23 mouse cellular contexts compared by ENCODE assay signal in genomic region chr10:76096580-76096979, GRCm38 (mm10). TPM values are rescaled to one million over a fixed set of nuclear protein-coding genes. Genes with fewer than 3 reads are reported as not detected.
"Had no signal": no experiment of that assay in that cellular context is flagged by ENCODE, and none has a peak within 500 bp of the region (broad histone marks: within the 10 kb centered on the region; RNA-seq: fewer than 3 reads in every experiment).

No protein-coding gene starts in this region.

- H3K9me3 ChIP-seq: kidney, embryonic 15.5 days; limb, embryonic 13.5 days; midbrain, embryonic 10.5 days had no signal

- H3K27me3 ChIP-seq: kidney, embryonic 15.5 days; limb, embryonic 13.5 days had no signal

- DNase-seq: kidney, adult 2 months; kidney, postnatal 14 days; left cerebral cortex, postnatal 4 days; lung, adult 18-20 months; midbrain, embryonic 14.5 days; spleen, adult 18-20 months; thymus, adult 18-20 months; thymus, postnatal 14 days had no signal

- H3K4me2 ChIP-seq: kidney, embryonic 15.5 days; limb, embryonic 13.5 days had no signal

- H3K9ac ChIP-seq: kidney, embryonic 15.5 days; limb, embryonic 13.5 days; liver, embryonic 14.5 days had no signal

- H3K27ac ChIP-seq: kidney, embryonic 15.5 days; limb, embryonic 13.5 days; liver, embryonic 14.5 days; midbrain, embryonic 10.5 days had no signal

- H3K4me1 ChIP-seq: kidney, embryonic 15.5 days; limb, embryonic 13.5 days; midbrain, embryonic 10.5 days had no signal

- H3K36me3 ChIP-seq: kidney, embryonic 15.5 days; limb, embryonic 13.5 days; midbrain, embryonic 10.5 days had no signal

- H3K4me3 ChIP-seq: kidney, embryonic 15.5 days; limb, embryonic 13.5 days; midbrain, embryonic 10.5 days; myocyte had no signal

RNA-seq across cellular contexts. Expression of gene Slc5a4b, which starts 14.2 kb away (rescaled TPM):
- total RNA-seq: layer of hippocampus, adult 8-10 months; left cerebral cortex, adult 18-20 months; left cerebral cortex, postnatal 10 days; left cerebral cortex, postnatal 4 days; megakaryocyte progenitor cell, adult 5-6 weeks; neutrophil, adult 5-6 weeks had no signal
- polyA plus RNA-seq: limb, embryonic 13.5 days; lung, embryonic 16.5 days; midbrain, embryonic 10.5 days; midbrain, embryonic 14.5 days; myocyte; neural tube, embryonic 11.5 days; stomach, embryonic 14.5 days; urinary bladder, adult 2 months had no signal

RNA-seq across cellular contexts. Expression of gene Slc5a4a, which starts 50.7 kb away (rescaled TPM):
- total RNA-seq: layer of hippocampus, adult 8-10 months; layer of hippocampus, postnatal 14 days; left cerebral cortex, adult 18-20 months; left cerebral cortex, postnatal 4 days; megakaryocyte progenitor cell, adult 5-6 weeks; neutrophil, adult 5-6 weeks had no signal
- polyA plus RNA-seq: kidney, adult 2 months; kidney, embryonic 15.5 days; limb, embryonic 13.5 days; lung, embryonic 16.5 days; midbrain, embryonic 10.5 days; midbrain, embryonic 14.5 days; myocyte; neural tube, embryonic 11.5 days; stomach, embryonic 14.5 days; urinary bladder, adult 2 months had no signal
